In the genomic region with DNA sequence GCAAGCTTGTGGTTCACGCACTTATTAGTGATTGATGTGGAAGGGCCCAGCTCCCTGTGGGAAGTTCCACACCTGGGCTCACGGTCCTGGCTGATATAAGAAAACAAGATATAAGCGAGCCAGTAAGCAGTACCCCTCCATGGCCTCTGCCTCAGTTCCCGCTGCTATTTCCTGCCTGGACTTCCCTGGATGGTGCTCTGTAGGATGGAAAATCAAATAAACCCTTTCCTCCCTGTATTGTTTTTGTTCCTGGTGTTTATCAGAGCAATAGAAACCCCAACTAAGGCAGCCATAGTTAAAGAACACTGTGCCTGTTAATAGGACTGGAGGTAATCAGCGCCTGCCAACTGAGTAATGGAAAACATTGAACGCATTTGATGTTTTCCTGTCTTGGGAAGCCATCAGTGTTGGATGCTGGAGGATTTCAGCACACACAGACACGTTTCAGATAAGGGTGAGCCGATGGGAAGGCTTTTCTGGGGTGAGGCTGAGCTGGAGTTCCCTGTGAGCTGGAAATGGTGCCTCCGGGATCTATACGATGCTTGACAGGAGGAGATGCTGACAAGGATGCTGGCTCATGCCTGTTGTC, we compare ENCODE assay signal across 29 mouse cellular contexts. TPM values are rescaled to one million over a fixed set of nuclear protein-coding genes. Genes with fewer than 3 reads are reported as not detected.
DNase-seq lines count a peak whose midpoint lies in the region; ATAC-seq lines count a peak whose summit lies in the region.
"Had no signal": no experiment of that assay in that cellular context is flagged by ENCODE, and none has a peak within 500 bp of the region (broad histone marks: within the 10 kb centered on the region; RNA-seq: fewer than 3 reads in every experiment).

No protein-coding gene starts in this region.

- peak overlapping the region; percentile 59 for H3K27ac ChIP-seq in heart, embryonic 11.5 days (ENCODE audit: low read depth, low read length)
- peak overlapping the region; percentile 37 to 53 for H3K27ac ChIP-seq in heart, embryonic 14.5 days (replicated peaks in 1 of 2; ENCODE audit: control insufficient read depth in 1 of 2, insufficient read depth in 1 of 2, low read depth in 2 of 2, low read length in 2 of 2)
- no peak overlapping the region for H3K27ac ChIP-seq in intestine, embryonic 16.5 days (ENCODE audit: low read length)
- no peak overlapping the region for H3K27ac ChIP-seq in intestine, embryonic 15.5 days
- H3K27ac ChIP-seq: embryonic facial prominence, embryonic 12.5 days; embryonic facial prominence, embryonic 15.5 days; gastrocnemius, adult 2 months; hindbrain, embryonic 14.5 days; hindbrain, postnatal 0 days had no signal

- DNase-seq in heart, adult 9 months (ENCODE audit: low spot score in 2 of 2), result no peak
- no peak for DNase-seq in heart, adult 11 months
- no peak for DNase-seq in kidney, postnatal 10 days
- DNase-seq: adrenal gland, adult 2 months; adrenal gland, postnatal 14 days; B cell, adult 2 months; cerebellum, adult 11 months; cerebellum, adult 2 months; cerebellum, adult 9-11 months; cerebellum, postnatal 25 days; forebrain, postnatal 0 days; gastrocnemius, adult 2 months; gastrocnemius, postnatal 14 days; heart, adult 18-20 months; heart, postnatal 4 days; kidney, adult 11 months; kidney, adult 8-10 months had no signal

- no peaks in the 10 kb centered on the region for H3K9me3 ChIP-seq in heart, embryonic 11.5 days (replicated peaks; ENCODE audit: control insufficient read depth, low read length)
- no peaks in the 10 kb centered on the region for H3K9me3 ChIP-seq in heart, embryonic 14.5 days (ENCODE audit: control insufficient read depth, low read length)
- H3K9me3 ChIP-seq in intestine, embryonic 16.5 days (ENCODE audit: control insufficient read depth, low read length), result no peaks in the 10 kb centered on the region
- H3K9me3 ChIP-seq in intestine, embryonic 15.5 days, result no peaks in the 10 kb centered on the region
- H3K9me3 ChIP-seq: embryonic facial prominence, embryonic 12.5 days; embryonic facial prominence, embryonic 15.5 days had no signal

- 0 out of 2 replicates have a peak, but pooled peaks have one; percentile 41 for ATAC-seq in heart, embryonic 11.5 days (replicated peaks; ENCODE audit: insufficient number of reproducible peaks, low FRiP score, low TSS enrichment)
- peak; percentile 57 for ATAC-seq in heart, embryonic 14.5 days (ENCODE audit: insufficient number of reproducible peaks, insufficient read depth, low FRiP score, low read depth)
- 0 out of 2 replicates have a peak, but pooled peaks have one; percentile 9 for ATAC-seq in intestine, embryonic 16.5 days
- no peak for ATAC-seq in intestine, embryonic 15.5 days
- ATAC-seq: forebrain, embryonic 14.5 days; forebrain, postnatal 0 days; hindbrain, postnatal 0 days; inflammation-experienced regulatory T-cells, adult 6 months; Patski had no signal

- peaks cover 24% of the 10 kb centered on the region for H3K36me3 ChIP-seq in heart, embryonic 11.5 days (ENCODE audit: control insufficient read depth, insufficient read depth, low read length)
- H3K36me3 ChIP-seq in heart, embryonic 14.5 days (ENCODE audit: control insufficient read depth, insufficient read depth, low read length), result peaks cover 59% of the 10 kb centered on the region
- H3K36me3 ChIP-seq in intestine, embryonic 16.5 days (ENCODE audit: control insufficient read depth, insufficient read depth, low read length), result peaks cover 6% of the 10 kb centered on the region
- H3K36me3 ChIP-seq in intestine, embryonic 15.5 days, result peaks cover 20% of the 10 kb centered on the region; the same call in 1 of the 2 replicates
- H3K36me3 ChIP-seq: G1E had no signal

- H3K4me2 ChIP-seq in heart, embryonic 11.5 days, result no peak overlapping the region
- no peak overlapping the region for H3K4me2 ChIP-seq in heart, embryonic 14.5 days (ENCODE audit: low read length)
- no peak overlapping the region for H3K4me2 ChIP-seq in intestine, embryonic 16.5 days (ENCODE audit: low read depth, low read length)
- H3K4me2 ChIP-seq in intestine, embryonic 15.5 days (replicated peaks), result no peak overlapping the region
- H3K4me2 ChIP-seq: embryonic facial prominence, embryonic 12.5 days; embryonic facial prominence, embryonic 15.5 days; hindbrain, embryonic 14.5 days had no signal

- no peak overlapping the region for H3K9ac ChIP-seq in heart, embryonic 11.5 days (ENCODE audit: low read depth, low read length)
- no peak overlapping the region for H3K9ac ChIP-seq in heart, embryonic 14.5 days (ENCODE audit: low read length)
- no peak overlapping the region for H3K9ac ChIP-seq in intestine, embryonic 16.5 days (ENCODE audit: low read depth, low read length)
- H3K9ac ChIP-seq in intestine, embryonic 15.5 days, result no peak overlapping the region
- H3K9ac ChIP-seq: embryonic facial prominence, embryonic 12.5 days; embryonic facial prominence, embryonic 15.5 days; forebrain, postnatal 0 days; hindbrain, embryonic 14.5 days had no signal

- 53% methylated on average over 10 of the region's 10 CpGs for WGBS in heart, embryonic 11.5 days (ENCODE audit: insufficient replicate concordance)
- WGBS in heart, embryonic 14.5 days, result 53% methylated on average over 10 of the region's 10 CpGs
- 81% methylated on average over 10 of the region's 10 CpGs for WGBS in intestine, embryonic 16.5 days
- WGBS in intestine, embryonic 15.5 days, result 81% methylated on average over 10 of the region's 10 CpGs

- H3K4me3 ChIP-seq in heart, embryonic 11.5 days (ENCODE audit: low read depth, low read length), result no peak overlapping the region
- H3K4me3 ChIP-seq in heart, embryonic 14.5 days (ENCODE audit: control insufficient read depth in 1 of 2, insufficient read depth in 1 of 2, low read depth in 1 of 2, low read length in 2 of 2), result no peak overlapping the region
- no peak overlapping the region for H3K4me3 ChIP-seq in intestine, embryonic 16.5 days (ENCODE audit: low read length)
- no peak overlapping the region for H3K4me3 ChIP-seq in intestine, embryonic 15.5 days (replicated peaks)
- H3K4me3 ChIP-seq: embryonic facial prominence, embryonic 12.5 days; embryonic facial prominence, embryonic 15.5 days; gastrocnemius, adult 2 months had no signal

- H3K4me1 ChIP-seq in heart, embryonic 11.5 days (ENCODE audit: control insufficient read depth, insufficient read depth, low read length), result peaks cover 14% of the 10 kb centered on the region
- H3K4me1 ChIP-seq in heart, embryonic 14.5 days (ENCODE audit: control insufficient read depth in 2 of 2, insufficient read depth in 2 of 2, low read length in 2 of 2), result peaks cover 9 to 11% of the 10 kb centered on the region in 2 experiments
- peaks cover 11% of the 10 kb centered on the region for H3K4me1 ChIP-seq in intestine, embryonic 16.5 days (ENCODE audit: control insufficient read depth, insufficient read depth, low read length)
- peaks cover 14% of the 10 kb centered on the region for H3K4me1 ChIP-seq in intestine, embryonic 15.5 days (replicated peaks)

- H3K27me3 ChIP-seq in heart, embryonic 11.5 days (ENCODE audit: control insufficient read depth, insufficient read depth, low read length), result no peaks in the 10 kb centered on the region
- H3K27me3 ChIP-seq in heart, embryonic 14.5 days (ENCODE audit: control insufficient read depth, insufficient read depth, low read length), result no peaks in the 10 kb centered on the region
- no peaks in the 10 kb centered on the region for H3K27me3 ChIP-seq in intestine, embryonic 16.5 days (replicated peaks; ENCODE audit: control insufficient read depth, insufficient read depth, low read length)
- no peaks in the 10 kb centered on the region for H3K27me3 ChIP-seq in intestine, embryonic 15.5 days (replicated peaks)
- H3K27me3 ChIP-seq: embryonic facial prominence, embryonic 12.5 days; embryonic facial prominence, embryonic 15.5 days; Patski had no signal

RNA-seq across cellular contexts. Expression of gene Rhou, which starts 5.8 kb away (rescaled TPM):
- polyA plus RNA-seq in heart, embryonic 11.5 days (2014; fragmentation: Nextera tagmentation; extraction: Ambion mirVana), result 15.9 and 17.3 TPM in 2 replicates
- polyA plus RNA-seq in heart, embryonic 14.5 days (2014; fragmentation: Nextera tagmentation; extraction: Ambion mirVana), result 10.0 and 11.4 TPM in 2 replicates
- polyA plus RNA-seq in intestine, embryonic 16.5 days (2015; fragmentation: Nextera tagmentation; extraction: Ambion mirVana), result 5.3 and 5.5 TPM in 2 replicates
- 6.4 and 7.6 TPM in 2 replicates for polyA plus RNA-seq in intestine, embryonic 15.5 days (2015; fragmentation: Nextera tagmentation; extraction: Ambion mirVana)
- polyA plus RNA-seq: G1E; inflammation-experienced regulatory T-cells, adult 6 months had no signal

Comparison
In these comparisons a context has a peak if more than half of its experiments do, and no peak if none do; other contexts are left out.
1. H3K27ac ChIP-seq: peak in heart, embryonic 11.5 days (single experiment) and heart, embryonic 14.5 days (2 of 2); none in intestine, embryonic 16.5 days (single experiment) and intestine, embryonic 15.5 days (single experiment).